Mouse (Mus musculus): ENCODE data around the gene Sptbn1.
"Not testable (repeated sequence)": the region's sequence is repeated elsewhere in the genome, so short reads cannot be mapped to it uniquely, and the experiment has no call there.

Sptbn1 gene

DNA sequence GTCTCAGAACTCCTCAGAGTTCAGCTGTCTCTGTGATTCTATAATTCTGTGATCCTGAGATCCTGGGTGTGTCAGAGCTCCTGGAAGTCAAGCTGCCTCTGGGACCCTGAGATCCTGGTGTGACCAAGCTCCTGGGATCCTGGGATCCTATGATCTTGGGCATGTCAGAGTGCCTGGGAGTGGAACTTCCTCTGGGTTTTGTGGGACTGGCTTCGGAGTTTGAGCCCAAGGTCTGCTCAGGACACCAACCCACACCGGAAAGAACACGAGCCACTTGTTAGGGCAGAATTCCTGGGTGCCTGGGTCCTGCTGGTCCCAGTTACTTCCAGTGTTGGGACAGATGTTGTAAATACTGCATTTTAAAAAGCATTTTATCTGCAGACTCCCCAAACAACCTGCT lies 12.8 kb downstream of the Sptbn1 start:
- DNase-seq: not testable (repeated sequence)

- DNase-seq: no peak
These were observed 16.6 kb downstream of the Sptbn1 start for GRCm38 (mm10) chr11:30251294-30251904.

DNA sequence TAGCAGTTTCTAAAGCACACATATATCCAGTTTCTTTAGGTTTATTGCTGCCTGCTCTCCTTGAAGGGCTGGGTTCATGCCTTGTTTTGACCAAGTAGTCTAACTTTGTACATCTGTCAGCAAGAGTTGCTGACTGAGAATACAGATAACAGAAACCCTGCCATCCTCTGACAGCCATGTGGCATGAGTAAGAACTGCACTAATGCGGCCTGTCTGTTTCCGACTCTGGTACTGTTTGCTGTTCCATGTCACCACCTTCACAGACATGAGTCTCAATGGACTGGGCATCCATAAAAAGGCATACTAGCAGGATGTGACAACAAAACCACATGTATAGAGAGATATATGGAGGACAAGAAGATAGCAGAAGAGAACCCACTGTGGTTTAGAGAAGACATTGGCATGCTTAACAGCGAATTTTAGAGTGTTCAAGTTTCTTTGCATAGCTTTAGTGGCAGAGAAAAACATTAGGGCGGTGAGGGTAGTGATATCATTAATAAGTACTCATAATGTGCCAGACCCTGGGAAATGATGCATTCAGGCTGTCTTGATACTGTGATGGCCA lies 18.4 kb downstream of the Sptbn1 start:
- no peak for DNase-seq

GRCm38 (mm10) chr11:30247106-30247505 lies 20.9 kb downstream of the Sptbn1 start:
- DNase-seq: no peak

GRCm38 (mm10) chr11:30246161-30246560 lies 21.8 kb downstream of the Sptbn1 start:
- DNase-seq: no peak

DNA sequence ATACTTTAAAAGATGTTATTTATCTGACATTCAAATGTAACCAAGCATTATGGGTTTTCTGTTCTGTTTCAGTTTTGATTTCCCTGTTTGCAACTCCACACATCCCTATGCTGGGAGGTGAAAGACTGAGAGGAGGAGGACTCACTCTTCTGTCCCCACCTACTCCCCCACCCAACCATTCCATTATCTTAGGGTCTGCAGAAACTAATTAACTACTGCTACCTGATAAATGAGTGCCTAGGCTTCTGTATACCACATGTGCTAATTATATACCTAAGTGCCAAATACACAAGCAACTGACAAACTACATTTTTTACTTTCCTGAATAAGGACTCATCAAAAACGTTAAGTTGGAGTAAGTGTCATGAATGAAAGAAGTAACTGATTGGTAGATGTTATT lies 23.8 kb downstream of the Sptbn1 start:
- no peak for DNase-seq

GRCm38 (mm10) chr11:30243591-30243990 lies 24.4 kb downstream of the Sptbn1 start:
- no peak for DNase-seq

DNA sequence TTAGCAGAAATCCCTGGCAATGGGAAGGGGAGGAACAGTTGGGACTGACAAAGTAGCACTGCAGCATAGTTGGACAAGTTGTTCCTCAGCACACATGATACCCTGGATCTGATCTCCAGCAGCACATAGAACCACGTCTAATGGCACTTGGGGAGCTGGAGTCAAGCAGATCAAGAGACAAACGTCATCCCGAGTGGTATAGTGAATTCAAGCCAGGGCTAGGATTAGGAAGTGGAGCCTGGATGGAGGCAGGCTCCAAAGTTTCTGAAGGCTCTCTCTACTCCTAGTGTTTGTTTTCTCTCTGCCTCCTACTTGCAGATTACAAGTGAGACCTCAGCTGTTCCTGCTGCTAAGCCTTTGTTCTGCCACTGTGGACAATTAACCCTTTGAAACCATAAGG lies 27.1 kb downstream of the Sptbn1 start:
- no peak for DNase-seq

DNA sequence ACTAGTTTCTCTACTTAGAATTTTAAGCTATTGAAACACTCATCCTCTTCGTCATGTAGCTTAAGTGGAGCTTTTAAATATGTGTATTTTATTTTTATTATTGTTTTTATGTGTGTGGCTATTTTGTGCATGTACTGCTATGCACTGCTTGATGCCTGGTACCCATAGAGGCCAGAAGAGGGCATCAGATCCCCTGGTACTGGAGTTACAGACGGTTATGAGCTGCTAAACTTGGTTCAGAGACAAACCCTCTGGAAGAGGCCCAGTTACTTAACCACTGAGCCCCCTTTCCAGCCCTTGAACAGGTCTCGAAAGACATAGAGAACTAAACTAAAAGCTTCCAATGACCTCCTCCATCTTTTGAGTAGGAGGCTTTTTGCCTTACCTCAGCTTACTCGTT lies 30.0 kb downstream of the Sptbn1 start:
- no peak for DNase-seq

GRCm38 (mm10) chr11:30236681-30237242 lies 31.2 kb downstream of the Sptbn1 start:
- no peak for DNase-seq

DNA sequence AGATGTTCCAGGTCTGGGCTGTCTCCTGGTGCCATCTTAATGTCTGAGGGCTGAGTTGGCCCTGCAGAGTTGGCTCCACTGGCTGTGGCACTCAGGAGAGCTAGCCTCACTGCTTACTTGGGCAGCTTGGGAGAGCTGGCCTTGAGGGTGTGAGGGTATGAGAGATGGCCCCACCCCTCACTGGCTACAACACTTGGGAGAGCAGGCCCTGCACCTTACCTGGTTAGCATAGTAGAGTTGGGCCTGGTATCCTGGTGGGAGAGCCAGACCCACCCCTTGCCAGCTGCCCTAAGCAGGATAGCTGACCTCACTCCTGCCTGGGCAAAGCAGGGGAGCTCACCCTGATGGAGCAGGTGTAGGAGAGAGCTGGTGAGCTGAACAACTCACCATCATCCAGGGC lies 32.3 kb downstream of the Sptbn1 start:
- DNase-seq: no peak

DNA sequence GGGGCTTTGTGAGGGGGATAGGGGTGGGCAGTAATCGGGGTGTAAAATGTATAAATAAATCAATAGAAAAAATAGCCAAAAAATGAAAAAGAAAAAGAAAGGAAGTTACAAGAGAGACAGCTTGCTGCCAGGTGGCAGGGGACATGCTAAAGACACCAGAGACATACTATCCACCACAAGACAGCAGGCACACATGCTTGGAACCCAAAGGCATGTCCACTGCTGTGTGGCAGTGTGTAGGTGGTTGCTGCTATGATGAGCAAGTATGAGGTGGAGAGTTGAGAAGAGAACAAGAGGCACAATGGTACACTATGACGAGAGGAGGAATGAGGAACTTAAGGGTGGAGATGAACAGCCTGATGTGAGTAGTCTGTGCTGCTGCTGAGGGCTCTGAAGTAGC lies 32.8 kb downstream of the Sptbn1 start:
- DNase-seq: no peak

DNA sequence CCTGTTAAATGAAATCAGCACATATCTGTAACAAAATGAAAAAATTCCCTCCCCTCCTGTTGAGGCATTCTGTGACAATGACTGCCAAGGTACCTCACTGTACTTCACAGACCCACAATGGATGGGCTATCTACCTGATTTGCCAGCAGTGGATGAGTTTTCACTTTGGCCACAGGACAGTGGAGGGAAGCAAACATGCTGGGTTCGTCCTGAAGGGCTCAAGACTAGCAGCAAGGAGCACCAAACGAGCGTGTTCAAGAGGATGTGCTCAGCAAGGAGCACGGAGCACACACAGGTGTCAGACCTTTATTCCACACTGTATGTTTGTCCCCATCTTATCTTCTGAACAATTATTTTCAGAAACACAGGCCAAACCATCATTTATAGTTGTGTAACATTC lies 34.0 kb downstream of the Sptbn1 start:
- no peak for DNase-seq

- no peak for DNase-seq
These were observed 35.9 kb downstream of the Sptbn1 start for GRCm38 (mm10) chr11:30232082-30232481.

DNA sequence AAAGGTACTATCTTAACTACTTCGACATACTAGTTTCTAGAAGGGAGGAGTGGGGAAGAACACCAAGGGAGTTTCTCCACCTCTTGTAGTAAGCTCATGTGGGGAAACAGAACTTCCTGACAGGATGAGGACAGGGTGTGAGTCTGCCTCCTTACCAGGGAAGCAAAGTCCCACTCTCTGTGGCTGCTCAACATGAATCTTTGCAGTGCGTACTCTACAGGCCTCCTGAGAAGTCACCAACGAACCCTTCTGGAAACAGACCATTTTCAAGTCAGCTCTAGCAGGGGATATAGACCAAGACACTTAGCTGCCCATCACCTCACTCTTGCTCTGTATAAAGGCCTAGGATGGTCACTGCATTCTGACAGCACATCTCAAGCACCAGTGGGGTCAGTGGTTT lies 36.6 kb downstream of the Sptbn1 start:
- DNase-seq: no peak

- DNase-seq: no peak
These were observed 37.6 kb downstream of the Sptbn1 start for GRCm38 (mm10) chr11:30230330-30230771.

- DNase-seq: no peak
These were observed 41.2 kb downstream of the Sptbn1 start for GRCm38 (mm10) chr11:30226756-30227155.

DNA sequence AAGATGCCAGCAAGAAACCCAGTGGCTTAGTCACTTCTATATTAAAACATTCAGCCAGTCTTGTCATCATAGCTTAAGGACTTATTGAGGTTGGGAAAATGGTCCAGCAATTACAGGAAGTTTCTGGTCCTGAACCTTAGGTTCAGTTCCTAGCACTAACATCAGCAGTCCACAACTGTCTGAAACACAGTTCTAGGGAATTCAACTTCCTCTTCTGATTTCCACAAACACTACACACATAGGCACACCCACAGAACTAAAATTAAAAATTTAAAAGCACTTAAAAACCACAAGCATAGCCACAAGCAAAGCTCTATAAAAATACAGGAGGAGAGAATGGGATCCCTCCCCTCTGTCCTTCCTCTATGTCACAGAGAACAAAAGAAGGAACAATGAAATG lies 43.4 kb downstream of the Sptbn1 start:
- no peak for DNase-seq

GRCm38 (mm10) chr11:30222636-30223035 lies 45.3 kb downstream of the Sptbn1 start:
- peak in 1 of 2 experiments; percentile 11 for DNase-seq

DNA sequence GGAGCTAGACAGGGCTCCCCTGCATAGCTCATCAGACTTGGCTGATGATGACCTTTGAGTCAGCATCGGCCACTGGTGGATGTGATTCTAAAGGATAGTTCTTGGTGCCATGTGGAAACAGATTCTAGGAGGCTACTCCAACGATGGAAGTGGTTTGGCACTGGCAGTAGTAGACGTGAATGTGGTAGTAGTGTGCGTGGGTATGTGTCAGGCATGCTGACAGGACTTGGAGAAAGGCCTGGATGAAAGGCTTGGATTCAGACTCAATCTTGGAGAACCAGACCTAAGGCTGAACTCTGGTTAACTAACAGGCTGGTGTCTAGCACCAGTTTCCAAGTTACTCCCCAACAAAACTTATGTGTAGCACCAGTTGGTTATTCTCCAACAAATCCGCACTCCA lies 46.9 kb downstream of the Sptbn1 start:
- no peak for DNase-seq

DNA sequence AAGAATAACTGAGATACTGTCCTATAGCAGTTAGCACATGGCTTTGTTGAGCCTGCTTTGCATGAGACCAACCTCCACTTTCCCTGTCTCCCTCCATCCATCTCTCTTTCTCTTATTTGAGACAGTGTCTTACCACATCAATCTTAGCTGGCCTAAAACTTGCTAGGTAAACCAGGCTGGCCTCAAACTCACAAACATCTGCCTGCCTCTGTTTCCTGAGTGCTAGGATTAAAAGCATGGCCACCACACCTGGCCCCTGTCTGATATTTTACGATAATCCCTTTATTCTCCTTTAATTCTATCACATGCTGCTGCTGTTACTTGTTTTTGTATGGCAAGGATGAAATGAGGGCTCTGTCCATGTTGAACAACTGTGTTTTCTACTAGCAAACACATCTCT lies 49.6 kb downstream of the Sptbn1 start:
- DNase-seq: no peak

- no peak for DNase-seq
These were observed 50.5 kb downstream of the Sptbn1 start for GRCm38 (mm10) chr11:30217496-30217895.

- DNase-seq: no peak
These were observed 56.1 kb downstream of the Sptbn1 start for GRCm38 (mm10) chr11:30211663-30212416.

DNA sequence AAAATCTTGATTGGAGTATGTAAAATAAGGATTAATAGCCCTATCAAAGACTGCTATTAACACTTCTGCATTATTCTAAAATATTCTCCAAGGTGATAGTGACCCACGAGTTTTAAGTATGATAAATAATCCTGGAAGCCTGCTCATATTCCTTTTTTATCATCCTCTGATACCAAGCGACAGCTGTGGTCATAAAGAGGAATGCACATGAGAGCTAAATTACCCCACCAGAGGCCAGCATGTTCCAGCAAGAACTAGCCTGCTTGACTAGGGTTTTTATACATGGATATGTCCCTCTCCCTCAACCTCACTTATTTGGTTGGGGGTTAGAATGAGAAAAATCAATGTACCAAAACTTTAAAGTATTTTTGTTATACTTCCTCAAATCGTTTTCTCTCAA lies 56.8 kb downstream of the Sptbn1 start:
- no peak for DNase-seq
